Mouse (Mus musculus): ENCODE results near the gene Cd19.

GRCm38 (mm10) chr7:126461626-126462025 is 46.9 kb upstream of the Cd19 start:
- no peak for TF ChIP-seq CTCF (IDR thresholded peaks at IDR 0.05; ENCODE audit: insufficient read depth, low read depth, low read length)
- no peak for TF ChIP-seq POLR2A (IDR thresholded peaks at IDR 0.05; ENCODE audit: insufficient read depth, low read depth, low read length)
